Mouse (Mus musculus): ENCODE measurements around the gene Slc6a21.
"Not testable (repeated sequence)": the region's sequence is repeated elsewhere in the genome, so short reads cannot be mapped to it uniquely, and the experiment has no call there.

Gene Slc6a21

DNA sequence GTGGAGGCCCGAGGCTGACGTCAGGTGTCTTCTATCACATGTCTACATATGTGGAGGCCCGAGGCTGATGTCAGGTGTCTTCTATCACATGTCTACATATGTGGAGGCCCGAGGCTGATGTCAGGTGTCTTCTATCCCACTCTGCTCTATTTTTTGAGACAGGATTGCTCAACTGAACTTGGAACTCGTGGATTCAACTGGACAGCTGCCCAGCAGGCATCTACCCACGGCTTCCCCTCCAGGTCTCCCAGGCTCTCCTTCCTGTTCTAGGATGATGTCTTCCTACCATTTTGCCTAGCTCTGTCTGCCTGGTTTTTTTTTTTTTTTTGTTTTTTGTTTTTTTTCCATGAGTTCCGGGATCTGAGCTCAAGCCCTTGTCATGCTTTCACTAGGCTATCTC is 21.5 kb upstream of the Slc6a21 start:
- not testable (repeated sequence) for DNase-seq (ENCODE audit: low spot score)

DNA sequence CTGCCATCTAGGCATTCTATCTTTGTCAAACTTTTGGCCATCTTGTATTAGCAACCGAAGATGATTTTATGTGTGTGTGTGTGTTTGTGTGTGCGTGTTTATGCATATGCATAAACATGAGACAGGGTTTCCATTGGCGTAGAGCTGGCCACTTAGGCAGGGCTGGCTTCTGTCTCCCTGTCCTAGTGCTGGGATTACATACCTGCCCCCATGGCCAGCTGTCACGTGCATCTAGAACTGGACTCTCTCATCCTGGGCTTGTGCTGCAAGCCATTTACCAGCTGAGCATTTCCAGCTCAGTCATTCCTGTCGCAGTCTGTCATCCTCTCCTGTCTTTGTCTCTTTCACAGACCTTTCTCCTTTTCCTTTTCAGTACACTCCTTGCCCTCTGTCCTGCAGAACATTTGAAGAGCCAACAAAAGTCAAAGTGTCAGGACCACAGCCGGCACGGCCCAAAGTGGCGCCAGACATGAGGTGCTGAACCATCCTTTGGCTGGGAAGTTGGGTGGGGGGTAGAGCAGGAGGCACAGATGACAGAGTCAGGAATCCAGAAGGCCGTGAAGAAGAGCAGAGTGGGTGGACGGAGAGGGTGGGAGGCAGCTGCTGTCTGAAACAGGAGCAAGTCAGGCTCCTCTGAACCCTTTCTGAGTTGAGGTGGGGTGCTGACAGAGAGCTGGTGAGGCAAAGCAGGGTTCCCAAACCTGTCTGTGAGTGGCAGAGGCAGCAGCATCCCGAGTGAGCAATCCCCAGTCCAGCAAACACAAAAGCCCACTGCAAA is 20.1 kb upstream of the Slc6a21 start:
- no peak for DNase-seq (ENCODE audit: low spot score)

- no peak for DNase-seq (ENCODE audit: low spot score)
Observed at GRCm38 (mm10) chr7:45259281-45259680, 18.0 kb upstream of the Slc6a21 start.

- DNase-seq (ENCODE audit: low spot score) = no peak
Observed at GRCm38 (mm10) chr7:45262266-45262665, 15.0 kb upstream of the Slc6a21 start.

GRCm38 (mm10) chr7:45263006-45263607 is 14.2 kb upstream of the Slc6a21 start:
- DNase-seq (ENCODE audit: low spot score) = no peak

DNA sequence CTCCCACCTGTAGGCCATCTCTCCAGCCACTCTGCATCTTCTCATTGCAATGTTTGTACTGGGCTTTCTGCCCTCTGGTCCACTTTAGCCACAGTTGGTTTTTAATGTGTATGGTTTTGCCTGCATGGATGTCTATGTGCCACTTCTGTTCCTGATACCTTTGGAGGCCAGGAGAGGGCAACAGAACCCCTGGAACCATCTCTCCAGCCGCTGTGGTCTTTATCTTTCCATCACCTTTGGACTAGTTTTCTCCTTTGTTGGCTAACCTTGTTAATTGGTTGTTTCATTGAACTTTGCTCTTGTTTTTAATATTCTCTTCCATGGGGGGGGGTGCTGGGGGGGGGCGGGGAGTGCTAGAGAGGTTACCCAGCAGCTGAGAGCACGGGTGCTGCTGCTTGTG is 13.0 kb upstream of the Slc6a21 start:
- no peak for DNase-seq (ENCODE audit: low spot score)

DNA sequence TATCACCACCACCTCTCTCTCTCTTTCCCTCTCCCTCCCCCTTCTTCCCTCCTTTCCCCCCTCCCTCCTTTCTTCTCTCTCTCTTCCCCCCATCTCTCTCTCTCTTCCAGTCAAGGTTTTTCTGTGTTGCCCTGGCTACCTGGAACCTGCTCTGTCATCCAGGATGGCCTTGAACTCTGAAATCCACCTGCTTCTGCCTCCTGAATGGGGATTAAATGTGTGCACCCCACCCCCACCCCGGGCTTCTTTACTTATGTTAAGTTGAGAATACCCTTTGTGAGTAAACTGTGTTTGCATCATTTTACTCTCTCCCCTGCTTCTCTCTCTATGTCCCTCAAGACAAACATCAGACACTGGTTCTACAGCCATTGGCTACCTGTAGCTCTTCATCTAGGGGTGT is 11.8 kb upstream of the Slc6a21 start:
- DNase-seq (ENCODE audit: low spot score) = no peak

GRCm38 (mm10) chr7:45272786-45273412 is 4.4 kb upstream of the Slc6a21 start:
- DNase-seq (ENCODE audit: low spot score) = no peak

GRCm38 (mm10) chr7:45273672-45274071 is 3.6 kb upstream of the Slc6a21 start:
- no peak for DNase-seq (ENCODE audit: low spot score)

DNA sequence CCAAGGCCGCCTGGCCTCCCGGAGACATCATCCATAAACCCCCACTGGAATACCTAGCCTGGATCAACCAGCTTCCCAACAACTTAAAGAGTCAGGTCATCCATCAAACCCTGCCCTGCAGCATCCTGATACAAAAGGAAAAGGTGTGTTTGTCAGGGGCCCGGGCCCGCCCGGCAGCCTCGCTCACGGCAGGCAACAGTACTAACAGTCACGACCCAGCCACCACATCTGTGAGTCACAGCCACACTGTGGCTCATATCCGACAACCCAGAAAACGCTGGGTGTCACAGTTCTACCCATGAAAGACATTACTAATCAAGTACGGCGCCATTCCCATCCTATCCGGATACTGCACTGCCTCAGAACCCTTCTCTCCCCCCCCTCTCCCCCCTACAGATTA is 9.2 kb downstream of the Slc6a21 start:
- no peak for DNase-seq (ENCODE audit: low spot score)

DNA sequence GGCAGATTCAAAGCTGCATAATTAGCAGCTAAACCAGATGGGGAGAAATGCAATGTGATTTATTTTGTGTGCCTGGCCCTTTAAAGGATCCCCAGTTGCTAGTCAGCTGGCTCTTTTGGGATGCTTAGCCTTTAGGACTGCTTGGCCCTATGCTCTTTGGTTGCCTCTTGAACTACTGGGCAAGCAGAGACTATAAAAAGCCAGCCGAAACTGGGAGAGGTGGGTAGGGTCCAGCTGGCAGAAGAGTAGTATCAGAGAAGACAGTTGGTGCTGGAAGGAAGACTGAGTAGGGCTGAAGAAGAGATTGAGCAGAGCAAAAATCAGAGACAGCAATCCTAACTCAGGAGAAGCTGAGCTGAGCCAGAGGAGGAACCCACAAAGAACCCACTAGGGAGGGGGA is 19.3 kb downstream of the Slc6a21 start:
- DNase-seq (ENCODE audit: low spot score) = no peak

GRCm38 (mm10) chr7:45297563-45297962 is 20.2 kb downstream of the Slc6a21 start:
- no peak for DNase-seq (ENCODE audit: low spot score)

DNA sequence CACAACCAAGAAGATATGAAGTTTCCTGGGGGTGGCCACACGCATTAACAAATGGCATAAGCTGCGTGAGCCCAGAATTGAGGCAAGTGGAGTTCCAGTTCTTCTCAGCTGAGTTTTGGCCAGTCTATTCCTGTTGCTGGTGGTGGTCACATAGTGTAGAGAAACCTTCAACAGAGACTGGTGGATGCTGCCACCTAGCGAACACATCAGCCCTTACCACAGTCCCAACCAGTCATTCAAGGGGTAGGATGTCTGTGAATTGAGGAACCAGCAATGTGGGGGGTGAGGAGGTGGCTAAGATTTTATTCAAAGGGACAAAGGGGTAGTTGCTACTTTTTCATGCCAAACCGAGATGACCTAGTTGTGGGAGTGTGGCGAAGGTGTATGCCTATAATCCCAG is 22.4 kb downstream of the Slc6a21 start:
- DNase-seq (ENCODE audit: low spot score) = peak; percentile 32

GRCm38 (mm10) chr7:45300270-45300669 is 23.0 kb downstream of the Slc6a21 start:
- DNase-seq (ENCODE audit: low spot score) = peak; percentile 19

- no peak for DNase-seq (ENCODE audit: low spot score)
Observed at GRCm38 (mm10) chr7:45302626-45303025, 25.3 kb downstream of the Slc6a21 start.

DNA sequence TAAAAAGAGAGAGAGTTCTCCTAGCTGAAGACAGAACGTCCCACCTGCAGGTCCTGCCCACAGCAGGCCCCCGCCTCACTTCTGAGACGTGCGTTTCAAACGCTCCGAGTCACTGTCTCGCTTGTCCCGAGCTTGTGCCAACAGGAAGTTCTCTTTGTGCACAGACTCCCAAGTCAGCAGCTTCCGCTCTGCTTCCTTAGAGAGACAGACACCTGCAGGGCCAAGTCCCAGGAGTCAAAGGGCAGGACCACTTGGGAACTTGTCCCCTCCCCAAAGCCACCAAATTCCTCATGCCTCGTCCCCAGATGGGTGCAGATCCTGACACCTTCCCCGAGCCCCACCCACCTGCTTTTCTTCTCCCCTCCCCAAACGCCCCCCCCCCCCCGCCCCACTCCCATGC is 27.6 kb downstream of the Slc6a21 start:
- DNase-seq (ENCODE audit: low spot score) = no peak

- peak; percentile 34 for DNase-seq (ENCODE audit: low spot score)
Observed at GRCm38 (mm10) chr7:45305275-45305674, 28.0 kb downstream of the Slc6a21 start.

DNA sequence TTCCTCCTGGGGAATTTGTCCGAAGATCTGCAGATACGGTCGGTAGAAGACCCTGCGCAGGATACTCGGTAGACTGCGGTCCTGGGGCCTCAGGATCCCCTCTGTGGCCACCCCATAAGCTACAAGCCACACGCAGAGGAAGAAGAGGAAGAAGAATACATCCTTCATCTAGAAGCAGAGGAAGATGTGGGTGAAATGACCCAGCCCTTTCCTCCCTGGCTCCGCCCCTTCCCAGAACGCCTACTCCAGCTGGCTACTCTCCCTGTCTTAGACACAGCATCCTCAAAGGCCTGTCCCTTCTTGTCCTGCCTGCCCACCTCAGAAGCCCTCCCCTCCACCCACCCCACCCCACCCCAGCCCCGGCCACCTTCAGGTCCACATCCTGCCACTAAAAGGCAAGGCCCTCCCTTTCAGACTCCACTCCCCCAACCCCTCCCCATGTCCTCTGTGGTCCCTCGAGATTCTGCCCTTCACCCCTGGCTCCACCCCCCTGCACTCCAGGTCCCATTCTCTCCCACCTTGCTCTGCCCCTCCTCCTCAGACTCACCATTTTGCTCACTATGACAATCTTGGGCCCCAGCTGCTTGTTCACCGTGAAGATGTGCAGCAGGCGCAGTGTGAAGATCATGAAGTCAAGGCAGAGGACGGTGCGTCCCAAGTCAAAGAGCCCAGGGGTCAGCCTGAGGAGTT is 31.4 kb downstream of the Slc6a21 start:
- DNase-seq (ENCODE audit: low spot score) = no peak

DNA sequence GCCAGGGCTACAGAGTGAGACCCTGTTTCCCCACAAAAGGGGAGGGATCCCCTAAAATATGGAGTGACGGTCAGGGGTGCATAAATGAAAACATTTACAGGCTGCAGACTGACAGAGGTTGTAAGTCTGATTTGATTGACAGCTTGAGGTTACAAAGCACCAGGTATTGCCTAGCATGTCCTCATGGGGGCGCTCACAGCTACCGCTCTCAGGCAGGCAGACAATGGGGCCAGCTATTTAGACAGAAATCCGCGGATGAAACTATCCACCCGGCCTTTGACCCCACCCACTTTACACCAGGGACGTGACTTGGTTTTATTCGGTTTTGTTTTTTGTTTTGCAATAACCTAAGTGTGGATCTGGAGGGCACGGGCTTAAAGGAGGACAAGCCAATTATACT is 32.1 kb downstream of the Slc6a21 start:
- DNase-seq (ENCODE audit: low spot score) = peak; percentile 63

DNA sequence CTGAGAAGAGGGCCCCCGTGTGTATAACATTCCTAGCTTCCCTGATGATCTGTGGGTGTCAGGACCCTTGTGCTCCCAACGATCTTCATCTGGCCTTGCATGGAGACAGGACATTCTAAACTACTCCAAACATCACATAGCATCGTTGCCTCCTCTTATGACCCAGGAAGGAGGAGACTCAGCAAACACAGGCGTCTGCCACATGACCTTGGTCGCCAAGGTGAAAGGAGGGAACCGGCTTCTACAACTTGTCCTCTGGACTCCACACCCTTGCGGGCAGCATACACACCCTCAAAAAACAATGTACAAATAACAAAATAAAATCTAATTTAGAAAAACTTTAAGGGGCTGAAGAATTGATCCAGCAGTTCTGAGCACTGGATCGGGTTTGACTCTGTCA is 34.7 kb downstream of the Slc6a21 start:
- DNase-seq (ENCODE audit: low spot score) = no peak

GRCm38 (mm10) chr7:45312686-45313453 is 35.6 kb downstream of the Slc6a21 start:
- DNase-seq (ENCODE audit: low spot score) = no peak

DNA sequence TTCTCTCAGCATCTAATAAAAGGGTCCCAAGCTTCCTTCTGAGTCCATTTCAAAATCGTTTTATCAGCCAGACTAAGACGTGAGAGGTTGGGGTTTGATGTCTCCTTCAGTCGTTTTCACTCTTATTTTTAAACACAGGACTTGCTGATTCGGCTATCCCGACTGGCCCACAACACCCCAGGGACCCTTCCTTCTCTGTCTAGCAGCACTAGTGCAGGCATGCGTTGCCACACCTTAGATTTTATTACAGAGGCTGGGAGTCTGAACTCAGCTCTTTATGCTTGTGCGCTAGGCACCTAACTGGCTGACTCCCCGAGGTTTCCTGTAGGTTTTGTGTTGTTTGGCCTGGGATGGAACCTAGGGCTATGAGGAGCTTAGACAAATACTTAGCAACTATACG is 36.2 kb downstream of the Slc6a21 start:
- no peak for DNase-seq (ENCODE audit: low spot score)

All from T-cell, adult 2 months (primary cell).